Mouse (Mus musculus) megakaryocyte, embryonic 14.5 days (primary cell): ENCODE measurements around the gene Ebf4.

ENCODE experiments used
- FLI1 ChIP-seq: IDR thresholded peaks from 2 replicates; pipeline ENCODE4 v1.6.1; 2012; ENCODE audit warnings: low read length, inconsistent platforms, mixed read lengths
- GATA1 ChIP-seq: IDR thresholded peaks from 3 replicates; pipeline ENCODE4 v1.6.1; 2012; ENCODE audit warnings: mixed read lengths, low read length, inconsistent platforms, borderline replicate concordance

DNA sequence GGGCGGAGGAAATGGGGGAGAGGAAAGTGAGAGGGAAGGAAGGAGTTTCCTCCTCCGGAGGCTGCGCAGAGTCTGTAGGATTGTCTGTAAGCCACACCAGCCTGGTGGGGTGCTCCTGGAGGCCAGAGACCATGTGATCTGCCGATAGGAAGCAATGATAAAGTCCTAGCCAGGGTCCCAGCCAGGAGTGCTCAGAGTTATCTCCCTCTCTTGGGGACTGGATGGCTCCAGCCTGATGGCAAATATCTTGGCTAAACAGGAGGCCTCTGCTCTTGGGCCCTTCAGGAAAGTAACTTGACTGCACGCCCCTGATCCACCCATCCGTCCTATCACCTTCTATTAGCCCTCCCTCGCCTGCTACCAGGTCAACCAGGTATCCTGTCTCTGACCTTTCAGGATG lies 46.7 kb upstream of the Ebf4 start:
- TF ChIP-seq GATA1 (no peak), FLI1 (no peak)
